Mouse (Mus musculus) midbrain, embryonic 11.5 days (tissue): Measurements from ENCODE around the gene Dnaic1. TPM values are rescaled to one million over a fixed set of nuclear protein-coding genes. Genes with fewer than 3 reads are reported as not detected.
A peak's percentile ranks its signal among the peaks of the same experiment; 100 is the strongest.

Experiments used
- ATAC-seq: fragments of 200-750 bp; cut with Nextera tagmentation; 2 replicates; pipeline ENCODE4 v1.8.0; 2017; ENCODE audit warnings: moderate TSS enrichment, moderate library complexity; ENCODE audit not compliant: low FRiP score
- DNase-seq: peaks from one replicate; pipeline ENCODE4 v3.0.0; 2015; ENCODE audit warnings: low spot score; ENCODE audit errors: missing footprints
- H3K27ac ChIP-seq: fragments of 300-500 bp; sonication (generic); 2 replicates; pipeline ENCODE4 v1.5.1; 2014; ENCODE audit warnings: low read depth, low read length
- H3K27me3 ChIP-seq: fragments of 300-500 bp; sonication (generic); 2 replicates; pipeline ENCODE4 v1.6.1; 2014; ENCODE audit warnings: mild to moderate bottlenecking, low read length, moderate library complexity, mixed read lengths; ENCODE audit not compliant: control insufficient read depth, insufficient read depth
- H3K36me3 ChIP-seq: fragments of 300-500 bp; sonication (generic); 2 replicates; pipeline ENCODE4 v1.6.1; 2014; ENCODE audit warnings: mild to moderate bottlenecking, low read length, moderate library complexity, mixed read lengths; ENCODE audit not compliant: control insufficient read depth, insufficient read depth
- H3K4me1 ChIP-seq: fragments of 300-500 bp; sonication (generic); 2 replicates; pipeline ENCODE4 v1.6.1; 2014; ENCODE audit warnings: low read length; ENCODE audit not compliant: control insufficient read depth, insufficient read depth
- H3K4me2 ChIP-seq: fragments of 300-500 bp; sonication (generic); 2 replicates; pipeline ENCODE4 v1.6.1; 2014; ENCODE audit warnings: mild to moderate bottlenecking, moderate library complexity
- H3K4me3 ChIP-seq: fragments of 300-500 bp; sonication (generic); 2 replicates; pipeline ENCODE4 v1.5.1; 2014; ENCODE audit warnings: low read depth, low read length
- H3K9ac ChIP-seq: fragments of 300-500 bp; sonication (generic); 2 replicates; pipeline ENCODE4 v1.6.1; 2014; ENCODE audit warnings: low read length
- H3K9me3 ChIP-seq: fragments of 300-500 bp; sonication (generic); 2 replicates; pipeline ENCODE4 v1.6.1; 2016; ENCODE audit warnings: low read length; ENCODE audit not compliant: control insufficient read depth
- WGBS: fragments of 180-500 bp; shearing (Covaris S2); extraction: QIAGEN DNeasy Blood & Tissue Kit; methylation state at CpG from one replicate; pipeline ENCODE4 v1.1.7; 2014; 5-methylcytosine and 5-hydroxymethylcytosine counted together
- polyA plus RNA-seq: library from polyadenylated mRNA; unstranded; fragments of >200 nt; fragmentation: Nextera tagmentation; extraction: Ambion mirVana; gene quantifications from 2 replicates; pipeline ENCODE4 v1.2.1, GENCODE M21; 2014

Dnaic1 gene
- polyA plus RNA-seq, 1 experiment from 2014 or later = 1.9 TPM

GRCm38 (mm10) chr4:41602818-41603217, 33.2 kb downstream of the Dnaic1 start:
- Histone ChIP-seq H3K4me2 (no peak overlapping the region), H3K27ac (no peak overlapping the region), H3K4me1 (peaks cover 7% of the 10 kb centered on the region), H3K9me3 (no peaks in the 10 kb centered on the region), H3K36me3 (no peaks in the 10 kb centered on the region), H3K9ac (no peak overlapping the region), H3K4me3 (no peak overlapping the region), H3K27me3 (no peaks in the 10 kb centered on the region)
- ATAC-seq = no peak
- WGBS = 47% methylated on average over 4 of the region's 4 CpGs
- no peak for DNase-seq

- H3K4me2 ChIP-seq = no peak overlapping the region
- peaks cover 7% of the 10 kb centered on the region for H3K4me1 ChIP-seq
- no peaks in the 10 kb centered on the region for H3K36me3 ChIP-seq
- H3K4me3 ChIP-seq = no peak overlapping the region
- no peaks in the 10 kb centered on the region for H3K27me3 ChIP-seq
- H3K9me3 ChIP-seq = no peaks in the 10 kb centered on the region
- DNase-seq = peak; percentile 83
- no peak overlapping the region for H3K9ac ChIP-seq
- WGBS = 35% methylated on average over 8 of the region's 8 CpGs
- ATAC-seq = peak; percentile 55
- H3K27ac ChIP-seq = no peak overlapping the region
Measured at GRCm38 (mm10) chr4:41604476-41605396, 35.2 kb downstream of the Dnaic1 start.

- peak; percentile 87 for DNase-seq
- Histone ChIP-seq H3K9me3 (no peaks in the 10 kb centered on the region), H3K4me2 (no peak overlapping the region), H3K4me3 (no peak overlapping the region), H3K9ac (no peak overlapping the region), H3K36me3 (no peaks in the 10 kb centered on the region), H3K4me1 (peaks cover 12% of the 10 kb centered on the region), H3K27ac (no peak overlapping the region), H3K27me3 (no peaks in the 10 kb centered on the region)
- no peak for ATAC-seq
- WGBS = 41% methylated on average over 4 of the region's 4 CpGs
Measured at GRCm38 (mm10) chr4:41606784-41607183, 37.2 kb downstream of the Dnaic1 start.

- no peaks in the 10 kb centered on the region for H3K9me3 ChIP-seq
- no peaks in the 10 kb centered on the region for H3K36me3 ChIP-seq
- peaks cover 25% of the 10 kb centered on the region for H3K4me1 ChIP-seq
- no peaks in the 10 kb centered on the region for H3K27me3 ChIP-seq
- no peak for ATAC-seq
- H3K9ac ChIP-seq = no peak overlapping the region
- no peak overlapping the region for H3K4me2 ChIP-seq
- 87% methylated on average over 10 of the region's 10 CpGs for WGBS
- H3K4me3 ChIP-seq = no peak overlapping the region
- peak; percentile 71 for DNase-seq
- no peak overlapping the region for H3K27ac ChIP-seq
Measured at GRCm38 (mm10) chr4:41609681-41610593, 40.4 kb downstream of the Dnaic1 start.

- Histone ChIP-seq H3K27ac (no peak overlapping the region), H3K9me3 (no peaks in the 10 kb centered on the region), H3K9ac (no peak overlapping the region), H3K4me2 (no peak overlapping the region), H3K4me1 (peaks cover 22% of the 10 kb centered on the region), H3K27me3 (no peaks in the 10 kb centered on the region), H3K36me3 (no peaks in the 10 kb centered on the region), H3K4me3 (no peak overlapping the region)
- WGBS = 44% methylated on average over 6 of the region's 6 CpGs
- no peak for ATAC-seq
- peak; percentile 75 for DNase-seq
Measured at GRCm38 (mm10) chr4:41610594-41610980, 41.0 kb downstream of the Dnaic1 start.

GRCm38 (mm10) chr4:41612166-41612565, 42.6 kb downstream of the Dnaic1 start:
- peak; percentile 91 for DNase-seq
- 29% methylated on average over 8 of the region's 8 CpGs for WGBS
- Histone ChIP-seq H3K9me3 (no peaks in the 10 kb centered on the region), H3K9ac (peak overlapping the region; percentile 14; the same call in 1 of the 2 replicates), H3K36me3 (no peaks in the 10 kb centered on the region), H3K27ac (peak overlapping the region; percentile 57), H3K4me2 (0 out of 2 replicates have a peak overlapping the region, but pooled peaks have one; percentile 2), H3K4me3 (no peak overlapping the region), H3K27me3 (no peaks in the 10 kb centered on the region), H3K4me1 (peaks cover 22% of the 10 kb centered on the region)
- ATAC-seq = peak; percentile 54

GRCm38 (mm10) chr4:41614156-41614555, 44.6 kb downstream of the Dnaic1 start:
- H3K36me3 ChIP-seq = no peaks in the 10 kb centered on the region
- H3K27me3 ChIP-seq = no peaks in the 10 kb centered on the region
- H3K4me3 ChIP-seq = no peak overlapping the region
- ATAC-seq (peak; percentile 33), DNase-seq (peak; percentile 98)
- peak overlapping the region; percentile 6; the same call in 1 of the 2 replicates for H3K9ac ChIP-seq
- no peak overlapping the region for H3K27ac ChIP-seq
- peaks cover 23% of the 10 kb centered on the region for H3K4me1 ChIP-seq
- no peaks in the 10 kb centered on the region for H3K9me3 ChIP-seq
- no peak overlapping the region for H3K4me2 ChIP-seq
- WGBS = 9% methylated on average over 7 of the region's 7 CpGs

- peaks cover 26% of the 10 kb centered on the region for H3K4me1 ChIP-seq
- WGBS = 66% methylated on average over 9 of the region's 9 CpGs
Measured at GRCm38 (mm10) chr4:41615661-41616599, 46.4 kb downstream of the Dnaic1 start.

More at GRCm38 (mm10) chr4:41615661-41616599, 46.4 kb downstream of the Dnaic1 start:
- ATAC-seq = 0 out of 2 replicates have a peak, but pooled peaks have one; percentile 17
- no peak overlapping the region for H3K4me3 ChIP-seq
- H3K9me3 ChIP-seq = no peaks in the 10 kb centered on the region
- no peak for DNase-seq
- H3K36me3 ChIP-seq = no peaks in the 10 kb centered on the region
- H3K27me3 ChIP-seq = no peaks in the 10 kb centered on the region
- H3K27ac ChIP-seq = no peak overlapping the region
- H3K9ac ChIP-seq = no peak overlapping the region
- H3K4me2 ChIP-seq = no peak overlapping the region
